Comparison of ENCODE assay signal across 8 mouse cellular contexts in genomic region chr8:84659936-84660818, GRCm38 (mm10). TPM values are rescaled to one million over a fixed set of nuclear protein-coding genes. Genes with fewer than 3 reads are reported as not detected.
A peak's percentile ranks its signal among the peaks of the same experiment; 100 is the strongest.
DNase-seq lines count a peak whose midpoint lies in the region; ATAC-seq lines count a peak whose summit lies in the region.

No protein-coding gene starts in this region.

- peak overlapping the region; percentile 92 for H3K4me2 ChIP-seq in forebrain, embryonic 13.5 days
- H3K4me2 ChIP-seq in hindbrain, embryonic 12.5 days (replicated peaks), result peak overlapping the region; percentile 93

- H3K27me3 ChIP-seq in forebrain, embryonic 13.5 days, result no peaks in the 10 kb centered on the region
- H3K27me3 ChIP-seq in hindbrain, embryonic 12.5 days, result no peaks in the 10 kb centered on the region

- H3K4me1 ChIP-seq in forebrain, embryonic 13.5 days, result peaks cover 56% of the 10 kb centered on the region
- H3K4me1 ChIP-seq in hindbrain, embryonic 12.5 days, result peaks cover 53% of the 10 kb centered on the region

- peak overlapping the region; percentile 90 for H3K9ac ChIP-seq in forebrain, embryonic 13.5 days
- H3K9ac ChIP-seq in hindbrain, embryonic 12.5 days, result peak overlapping the region; percentile 72

- DNase-seq in 3134 (ENCODE audit: extremely low read depth, insufficient read length, low spot score), result peak; percentile 64
- peak; percentile 88 for DNase-seq in T-cell, adult 2 months (ENCODE audit: low spot score)
- DNase-seq in liver, result peak; percentile 69
- peak; percentile 42 to 73 for DNase-seq in monocyte, adult 2 months (ENCODE audit: low read depth in 1 of 2, low spot score in 2 of 2)
- peak; percentile 69 for DNase-seq in testis, postnatal 14 days (ENCODE audit: low spot score)
- DNase-seq in cerebellum, adult 9-10 months, result no peak

- H3K36me3 ChIP-seq in forebrain, embryonic 13.5 days (ENCODE audit: poor library complexity, severe bottlenecking), result no peaks in the 10 kb centered on the region
- H3K36me3 ChIP-seq in hindbrain, embryonic 12.5 days, result no peaks in the 10 kb centered on the region

- peak overlapping the region; percentile 48 for H3K27ac ChIP-seq in forebrain, embryonic 13.5 days
- H3K27ac ChIP-seq in hindbrain, embryonic 12.5 days, result peak overlapping the region; percentile 88

- no peak for ATAC-seq in forebrain, embryonic 13.5 days
- no peak for ATAC-seq in hindbrain, embryonic 12.5 days (ENCODE audit: low FRiP score)

- H3K9me3 ChIP-seq in forebrain, embryonic 13.5 days (replicated peaks), result no peaks in the 10 kb centered on the region
- no peaks in the 10 kb centered on the region for H3K9me3 ChIP-seq in hindbrain, embryonic 12.5 days (replicated peaks)

- H3K4me3 ChIP-seq in forebrain, embryonic 13.5 days, result peak overlapping the region; percentile 79
- peak overlapping the region; percentile 62 for H3K4me3 ChIP-seq in hindbrain, embryonic 12.5 days

- WGBS in forebrain, embryonic 13.5 days, result 2% methylated on average over 33 of the region's 33 CpGs
- 2% methylated on average over 33 of the region's 33 CpGs for WGBS in hindbrain, embryonic 12.5 days

RNA-seq across cellular contexts. Expression of gene Ier2, which starts 2.5 kb away (rescaled TPM):
- polyA plus RNA-seq in forebrain, embryonic 13.5 days (2015; fragmentation: Nextera tagmentation; extraction: Ambion mirVana), result 35.2 and 35.4 TPM in 2 replicates
- 62.5 and 64.8 TPM in 2 replicates for polyA plus RNA-seq in hindbrain, embryonic 12.5 days (2016; fragmentation: Nextera tagmentation; extraction: Ambion mirVana)

RNA-seq across cellular contexts. Expression of gene Trmt1, which starts 25.9 kb away (rescaled TPM):
- 53.5 and 59.1 TPM in 2 replicates for polyA plus RNA-seq in forebrain, embryonic 13.5 days (2015; fragmentation: Nextera tagmentation; extraction: Ambion mirVana)
- polyA plus RNA-seq in hindbrain, embryonic 12.5 days (2016; fragmentation: Nextera tagmentation; extraction: Ambion mirVana), result 51.2 and 55.9 TPM in 2 replicates

RNA-seq across cellular contexts. Expression of gene Nacc1, which starts 27.5 kb away (rescaled TPM):
- 16.1 and 18.6 TPM in 2 replicates for polyA plus RNA-seq in forebrain, embryonic 13.5 days (2015; fragmentation: Nextera tagmentation; extraction: Ambion mirVana)
- polyA plus RNA-seq in hindbrain, embryonic 12.5 days (2016; fragmentation: Nextera tagmentation; extraction: Ambion mirVana), result 20.9 and 21.3 TPM in 2 replicates

RNA-seq across cellular contexts. Expression of gene Lyl1, which starts 41.1 kb away (rescaled TPM):
- polyA plus RNA-seq in forebrain, embryonic 13.5 days (2015; fragmentation: Nextera tagmentation; extraction: Ambion mirVana), result 1.9 and 2.1 TPM in 2 replicates
- 4.6 and 4.9 TPM in 2 replicates for polyA plus RNA-seq in hindbrain, embryonic 12.5 days (2016; fragmentation: Nextera tagmentation; extraction: Ambion mirVana)
